ENCODE assay signal across 25 mouse cellular contexts in the genomic region with DNA sequence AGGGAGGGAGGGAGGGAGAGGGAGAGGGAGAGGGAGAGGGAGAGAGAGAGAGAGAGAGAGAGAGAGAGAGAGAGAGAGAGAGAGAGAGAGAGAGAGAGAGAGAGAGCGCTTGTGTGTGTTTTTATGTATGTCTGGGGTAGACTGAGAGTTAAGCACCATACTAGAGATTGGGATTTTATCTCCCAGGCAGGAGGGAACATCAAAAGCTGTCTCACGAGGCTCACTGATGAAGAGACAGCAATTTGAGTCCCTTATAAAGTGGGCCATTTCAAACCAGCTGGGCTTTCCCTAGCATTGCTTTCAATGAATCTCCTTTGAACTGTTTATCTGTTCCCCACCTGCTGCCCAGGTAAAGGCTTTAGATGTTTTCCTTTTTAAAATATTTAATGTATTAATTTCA.
A peak's percentile ranks its signal among the peaks of the same experiment; 100 is the strongest.
DNase-seq lines count a peak whose midpoint lies in the region; ATAC-seq and TF ChIP-seq lines count a peak whose summit lies in the region.
"Had no signal": no experiment of that assay in that cellular context is flagged by ENCODE, and none has a peak within 500 bp of the region (broad histone marks: within the 10 kb centered on the region; RNA-seq: fewer than 3 reads in every experiment).

No protein-coding gene starts in this region.

- 0 out of 2 replicates have a peak, but pooled peaks have one; percentile 17 for ATAC-seq in hindbrain, embryonic 16.5 days
- no peak for ATAC-seq in hindbrain, embryonic 12.5 days (ENCODE audit: low FRiP score)
- peak; percentile 80; the same call in 1 of the 2 replicates for ATAC-seq in midbrain, embryonic 15.5 days (replicated peaks)
- ATAC-seq in midbrain, embryonic 11.5 days (ENCODE audit: low FRiP score) = no peak
- ATAC-seq in neural tube, embryonic 13.5 days (ENCODE audit: low read depth) = peak; percentile 82; the same call in 1 of the 2 replicates
- ATAC-seq in neural tube, embryonic 15.5 days (ENCODE audit: low FRiP score) = peak; percentile 72; the same call in 1 of the 2 replicates
- no peak for ATAC-seq in stomach, postnatal 0 days (ENCODE audit: low FRiP score, low TSS enrichment)
- ATAC-seq: CD4-positive, CD25-positive, alpha-beta regulatory T cell, adult 4 months; forebrain, embryonic 13.5 days; forebrain, embryonic 15.5 days; Patski had no signal

- no peak overlapping the region for H3K4me2 ChIP-seq in hindbrain, embryonic 16.5 days (ENCODE audit: low read length)
- H3K4me2 ChIP-seq in hindbrain, embryonic 12.5 days (replicated peaks) = no peak overlapping the region
- no peak overlapping the region for H3K4me2 ChIP-seq in midbrain, embryonic 15.5 days
- no peak overlapping the region for H3K4me2 ChIP-seq in midbrain, embryonic 11.5 days
- no peak overlapping the region for H3K4me2 ChIP-seq in neural tube, embryonic 13.5 days
- no peak overlapping the region for H3K4me2 ChIP-seq in neural tube, embryonic 15.5 days
- no peak overlapping the region for H3K4me2 ChIP-seq in stomach, postnatal 0 days (replicated peaks; ENCODE audit: low read depth)
- H3K4me2 ChIP-seq: embryonic facial prominence, embryonic 12.5 days; forebrain, embryonic 13.5 days; forebrain, embryonic 15.5 days had no signal

- no peaks in the 10 kb centered on the region for H3K9me3 ChIP-seq in hindbrain, embryonic 16.5 days (ENCODE audit: control insufficient read depth, low read length)
- H3K9me3 ChIP-seq in hindbrain, embryonic 12.5 days (replicated peaks) = no peaks in the 10 kb centered on the region
- no peaks in the 10 kb centered on the region for H3K9me3 ChIP-seq in midbrain, embryonic 15.5 days
- no peaks in the 10 kb centered on the region for H3K9me3 ChIP-seq in midbrain, embryonic 11.5 days (ENCODE audit: control insufficient read depth, low read length)
- no peaks in the 10 kb centered on the region for H3K9me3 ChIP-seq in neural tube, embryonic 13.5 days
- no peaks in the 10 kb centered on the region for H3K9me3 ChIP-seq in neural tube, embryonic 15.5 days (replicated peaks)
- H3K9me3 ChIP-seq in stomach, postnatal 0 days (ENCODE audit: control insufficient read depth, low read length) = no peaks in the 10 kb centered on the region
- H3K9me3 ChIP-seq: embryonic facial prominence, embryonic 10.5 days; embryonic facial prominence, embryonic 12.5 days; forebrain, embryonic 13.5 days; forebrain, embryonic 15.5 days; G1E had no signal

- H3K27ac ChIP-seq in hindbrain, embryonic 16.5 days (ENCODE audit: low read depth, low read length) = no peak overlapping the region
- no peak overlapping the region for H3K27ac ChIP-seq in hindbrain, embryonic 12.5 days
- H3K27ac ChIP-seq in midbrain, embryonic 15.5 days = no peak overlapping the region
- H3K27ac ChIP-seq in midbrain, embryonic 11.5 days (ENCODE audit: low read depth, low read length) = no peak overlapping the region
- H3K27ac ChIP-seq in neural tube, embryonic 13.5 days (replicated peaks) = no peak overlapping the region
- no peak overlapping the region for H3K27ac ChIP-seq in neural tube, embryonic 15.5 days (replicated peaks)
- H3K27ac ChIP-seq in stomach, postnatal 0 days (replicated peaks) = no peak overlapping the region
- H3K27ac ChIP-seq: embryonic facial prominence, embryonic 10.5 days; embryonic facial prominence, embryonic 12.5 days; forebrain, embryonic 13.5 days; forebrain, embryonic 15.5 days had no signal

- TF ChIP-seq EP300 in stomach, postnatal 0 days (optimal IDR thresholded peaks at IDR 0.05) = no peak

- no peaks in the 10 kb centered on the region for H3K4me1 ChIP-seq in hindbrain, embryonic 16.5 days (ENCODE audit: control insufficient read depth, insufficient read depth, low read depth, low read length)
- H3K4me1 ChIP-seq in hindbrain, embryonic 12.5 days = no peaks in the 10 kb centered on the region
- H3K4me1 ChIP-seq in midbrain, embryonic 15.5 days = no peaks in the 10 kb centered on the region
- H3K4me1 ChIP-seq in midbrain, embryonic 11.5 days (ENCODE audit: control insufficient read depth, insufficient read depth, low read length) = no peaks in the 10 kb centered on the region
- no peaks in the 10 kb centered on the region for H3K4me1 ChIP-seq in neural tube, embryonic 13.5 days (replicated peaks)
- peaks cover 4% of the 10 kb centered on the region; the same call in 1 of the 2 replicates for H3K4me1 ChIP-seq in neural tube, embryonic 15.5 days
- H3K4me1 ChIP-seq in stomach, postnatal 0 days (replicated peaks; ENCODE audit: control insufficient read depth, insufficient read depth) = no peaks in the 10 kb centered on the region
- H3K4me1 ChIP-seq: embryonic facial prominence, embryonic 10.5 days; embryonic facial prominence, embryonic 12.5 days had no signal

- no peaks in the 10 kb centered on the region for H3K36me3 ChIP-seq in hindbrain, embryonic 16.5 days (ENCODE audit: control insufficient read depth, insufficient read depth, low read length)
- H3K36me3 ChIP-seq in hindbrain, embryonic 12.5 days = no peaks in the 10 kb centered on the region
- H3K36me3 ChIP-seq in midbrain, embryonic 15.5 days (replicated peaks) = no peaks in the 10 kb centered on the region
- no peaks in the 10 kb centered on the region for H3K36me3 ChIP-seq in midbrain, embryonic 11.5 days (ENCODE audit: control insufficient read depth, insufficient read depth, low read length)
- no peaks in the 10 kb centered on the region for H3K36me3 ChIP-seq in neural tube, embryonic 13.5 days
- no peaks in the 10 kb centered on the region for H3K36me3 ChIP-seq in neural tube, embryonic 15.5 days
- no peaks in the 10 kb centered on the region for H3K36me3 ChIP-seq in stomach, postnatal 0 days (ENCODE audit: control insufficient read depth, insufficient read depth, low read length)
- H3K36me3 ChIP-seq: embryonic facial prominence, embryonic 10.5 days; embryonic facial prominence, embryonic 12.5 days; forebrain, embryonic 15.5 days; G1E had no signal

- no peak overlapping the region for H3K9ac ChIP-seq in hindbrain, embryonic 16.5 days (ENCODE audit: low read depth, low read length)
- H3K9ac ChIP-seq in hindbrain, embryonic 12.5 days = no peak overlapping the region
- H3K9ac ChIP-seq in midbrain, embryonic 15.5 days = no peak overlapping the region
- H3K9ac ChIP-seq in midbrain, embryonic 11.5 days (ENCODE audit: low read length) = no peak overlapping the region
- no peak overlapping the region for H3K9ac ChIP-seq in neural tube, embryonic 13.5 days
- H3K9ac ChIP-seq in neural tube, embryonic 15.5 days (replicated peaks) = no peak overlapping the region
- H3K9ac ChIP-seq in stomach, postnatal 0 days (ENCODE audit: low read length) = no peak overlapping the region
- H3K9ac ChIP-seq: embryonic facial prominence, embryonic 12.5 days; forebrain, embryonic 13.5 days; forebrain, embryonic 15.5 days had no signal

- TF ChIP-seq CTCF in stomach, postnatal 0 days (IDR thresholded peaks at IDR 0.05; ENCODE audit: low read depth) = no peak

- no peak for DNase-seq in midbrain, embryonic 11.5 days (ENCODE audit: low spot score, missing footprints)
- no peak for DNase-seq in neural tube, embryonic 10.5 days (ENCODE audit: extremely low spot score, low spot score)
- DNase-seq in stomach, postnatal 0 days (ENCODE audit: low spot score) = no peak
- DNase-seq: adrenal gland, adult 2 months; adrenal gland, postnatal 10 days; adrenal gland, postnatal 25 days; B cell, adult 2 months; cerebellum, adult 11-12 months; cerebellum, adult 2 months; cerebellum, adult 9-10 months; cerebellum, postnatal 10 days; cerebellum, postnatal 25 days had no signal

- no peaks in the 10 kb centered on the region for H3K27me3 ChIP-seq in hindbrain, embryonic 16.5 days (replicated peaks; ENCODE audit: control insufficient read depth, insufficient read depth, low read length)
- H3K27me3 ChIP-seq in hindbrain, embryonic 12.5 days = no peaks in the 10 kb centered on the region
- H3K27me3 ChIP-seq in midbrain, embryonic 15.5 days (replicated peaks) = no peaks in the 10 kb centered on the region
- no peaks in the 10 kb centered on the region for H3K27me3 ChIP-seq in midbrain, embryonic 11.5 days (ENCODE audit: control insufficient read depth, insufficient read depth, low read length)
- H3K27me3 ChIP-seq in neural tube, embryonic 13.5 days = no peaks in the 10 kb centered on the region
- no peaks in the 10 kb centered on the region for H3K27me3 ChIP-seq in neural tube, embryonic 15.5 days (replicated peaks)
- H3K27me3 ChIP-seq in stomach, postnatal 0 days (ENCODE audit: control insufficient read depth, insufficient read depth, low read length) = no peaks in the 10 kb centered on the region
- H3K27me3 ChIP-seq: CH12.LX; embryonic facial prominence, embryonic 12.5 days; forebrain, embryonic 13.5 days; forebrain, embryonic 15.5 days; Patski had no signal

- no peak overlapping the region for H3K4me3 ChIP-seq in hindbrain, embryonic 16.5 days (ENCODE audit: low read length)
- H3K4me3 ChIP-seq in hindbrain, embryonic 12.5 days = no peak overlapping the region
- H3K4me3 ChIP-seq in midbrain, embryonic 15.5 days = no peak overlapping the region
- no peak overlapping the region for H3K4me3 ChIP-seq in midbrain, embryonic 11.5 days (ENCODE audit: low read depth, low read length)
- H3K4me3 ChIP-seq in neural tube, embryonic 13.5 days = no peak overlapping the region
- no peak overlapping the region for H3K4me3 ChIP-seq in neural tube, embryonic 15.5 days (replicated peaks)
- H3K4me3 ChIP-seq in stomach, postnatal 0 days (ENCODE audit: low read depth, low read length) = no peak overlapping the region
- H3K4me3 ChIP-seq: embryonic facial prominence, embryonic 10.5 days; embryonic facial prominence, embryonic 12.5 days; forebrain, embryonic 13.5 days; forebrain, embryonic 15.5 days had no signal

- 34% methylated on average over 2 of the region's 2 CpGs for WGBS in hindbrain, embryonic 16.5 days
- WGBS in hindbrain, embryonic 12.5 days = 85% methylated on average over 2 of the region's 2 CpGs
- 40% methylated on average over 2 of the region's 2 CpGs for WGBS in midbrain, embryonic 15.5 days
- WGBS in midbrain, embryonic 11.5 days = 80% methylated on average over 2 of the region's 2 CpGs
- WGBS in neural tube, embryonic 13.5 days = 40% methylated on average over 2 of the region's 2 CpGs
- 23% methylated on average over 2 of the region's 2 CpGs for WGBS in neural tube, embryonic 15.5 days
- 74% methylated on average over 2 of the region's 2 CpGs for WGBS in stomach, postnatal 0 days

Comparison
In these comparisons a context has a peak if more than half of its experiments do, and no peak if none do; other contexts are left out.
1. ATAC-seq: peak in hindbrain, embryonic 16.5 days (single experiment), midbrain, embryonic 15.5 days (single experiment), neural tube, embryonic 13.5 days (single experiment) and neural tube, embryonic 15.5 days (single experiment); none in hindbrain, embryonic 12.5 days (single experiment), midbrain, embryonic 11.5 days (single experiment) and stomach, postnatal 0 days (single experiment).